13 mouse cellular contexts compared by ENCODE assay signal in genomic region chr1:101386294-101386693, GRCm38 (mm10).
DNase-seq lines count a peak whose midpoint lies in the region.
"Had no signal": no experiment of that assay in that cellular context is flagged by ENCODE, and none has a peak within 500 bp of the region (broad histone marks: within the 10 kb centered on the region; RNA-seq: fewer than 3 reads in every experiment).

No protein-coding gene starts in this region.

- intact Hi-C loops in heart, postnatal 14 days (cut with DNase I): no loop called here

- DNase-seq in heart, adult 11 months: peak; percentile 70
- no peak for DNase-seq in heart, postnatal 14 days
- DNase-seq: adrenal gland, adult 2 months; adrenal gland, adult 8-10 months; adrenal gland, postnatal 10 days; adrenal gland, postnatal 14 days; adrenal gland, postnatal 25 days; adrenal gland, postnatal 36 days; B cell, adult 2 months; cerebellum, adult 11 months; cerebellum, adult 11-12 months; cerebellum, adult 18-20 months; cerebellum, adult 2 months had no signal
